Mouse (Mus musculus): ENCODE data around the gene 2200002J24Rik. TPM values are rescaled to one million over a fixed set of nuclear protein-coding genes. Genes with fewer than 3 reads are reported as not detected.
"Not testable (repeated sequence)": the region's sequence is repeated elsewhere in the genome, so short reads cannot be mapped to it uniquely, and the experiment has no call there.

Gene 2200002J24Rik
- polyA plus RNA-seq, 1 experiment from 2014 or later, result 0.75 TPM

GRCm38 (mm10) chr7:30743617-30744016, 44.9 kb downstream of the 2200002J24Rik start, which contains the start of gene Gapdhs:
TSS of gene Gapdhs (minus strand) at chr7:30743681.
- not testable (repeated sequence) for H3K9me3 ChIP-seq (ENCODE audit: control insufficient read depth, low read length); H3K36me3 ChIP-seq (ENCODE audit: control insufficient read depth, insufficient read depth, low read length); H3K9ac ChIP-seq (ENCODE audit: low read length); H3K4me3 ChIP-seq (ENCODE audit: low read length); H3K4me1 ChIP-seq (replicated peaks; ENCODE audit: control insufficient read depth, insufficient read depth, low read length); H3K4me2 ChIP-seq (ENCODE audit: low read depth, low read length); H3K27me3 ChIP-seq (ENCODE audit: control insufficient read depth, insufficient read depth, low read depth, low read length)
- peak within 1 kb of the TSS; percentile 55; the same call in 1 of the 2 replicates for H3K27ac ChIP-seq (ENCODE audit: low read length)
- no CpG with 5 or more reads among the region's 4 CpGs for WGBS
- ATAC-seq (ENCODE audit: low read depth), result peak; percentile 23; the same call in 1 of the 2 replicates

GRCm38 (mm10) chr7:30744022-30744598, 45.4 kb downstream of the 2200002J24Rik start:
- H3K27me3 ChIP-seq (ENCODE audit: control insufficient read depth, insufficient read depth, low read depth, low read length), result no peaks in the 10 kb centered on the region
- 0 out of 2 replicates have a peak, but pooled peaks cover 2% of the 10 kb centered on the region for H3K36me3 ChIP-seq (ENCODE audit: control insufficient read depth, insufficient read depth, low read length)
- no peak overlapping the region for H3K4me2 ChIP-seq (ENCODE audit: low read depth, low read length)
- no peak overlapping the region for H3K9ac ChIP-seq (ENCODE audit: low read length)
- H3K4me1 ChIP-seq (replicated peaks; ENCODE audit: control insufficient read depth, insufficient read depth, low read length), result 0 out of 2 replicates have a peak, but pooled peaks cover 4% of the 10 kb centered on the region
- peak overlapping the region; percentile 55; the same call in 1 of the 2 replicates for H3K27ac ChIP-seq (ENCODE audit: low read length)
- H3K9me3 ChIP-seq (ENCODE audit: control insufficient read depth, low read length), result 0 out of 2 replicates have a peak, but pooled peaks cover 2% of the 10 kb centered on the region
- peak; percentile 81 for ATAC-seq (ENCODE audit: low read depth)
- H3K4me3 ChIP-seq (ENCODE audit: low read length), result no peak overlapping the region
- WGBS, result 15% methylated on average over 4 of the region's 4 CpGs

GRCm38 (mm10) chr7:30747525-30748204, 48.9 kb downstream of the 2200002J24Rik start:
- H3K27ac ChIP-seq (ENCODE audit: low read length), result no peak overlapping the region
- H3K4me3 ChIP-seq (ENCODE audit: low read length), result no peak overlapping the region
- no peak overlapping the region for H3K9ac ChIP-seq (ENCODE audit: low read length)
- WGBS, result 81% methylated on average over 7 of the region's 7 CpGs
- H3K4me2 ChIP-seq (ENCODE audit: low read depth, low read length), result no peak overlapping the region
- 0 out of 2 replicates have a peak, but pooled peaks cover 4% of the 10 kb centered on the region for H3K4me1 ChIP-seq (replicated peaks; ENCODE audit: control insufficient read depth, insufficient read depth, low read length)
- no peaks in the 10 kb centered on the region for H3K9me3 ChIP-seq (ENCODE audit: control insufficient read depth, low read length)
- H3K36me3 ChIP-seq (ENCODE audit: control insufficient read depth, insufficient read depth, low read length), result no peaks in the 10 kb centered on the region
- no peaks in the 10 kb centered on the region for H3K27me3 ChIP-seq (ENCODE audit: control insufficient read depth, insufficient read depth, low read depth, low read length)
- no peak for ATAC-seq (ENCODE audit: low read depth)

Other genes starting within 250 kb of the 2200002J24Rik start
- not detected in 2 replicates for gene Kirrel2, start 241.2 kb upstream of the 2200002J24Rik start, polyA plus RNA-seq (2015; fragmentation: Nextera tagmentation; extraction: Ambion mirVana)
- not detected in 2 replicates for gene Nphs1, start 240.6 kb upstream of the 2200002J24Rik start, polyA plus RNA-seq (2015; fragmentation: Nextera tagmentation; extraction: Ambion mirVana)
- 0.41 and 2.4 TPM in 2 replicates for gene Prodh2, start 205.3 kb upstream of the 2200002J24Rik start, polyA plus RNA-seq (2015; fragmentation: Nextera tagmentation; extraction: Ambion mirVana)
- gene Arhgap33, start 163.9 kb upstream of the 2200002J24Rik start, polyA plus RNA-seq (2015; fragmentation: Nextera tagmentation; extraction: Ambion mirVana), result 7.6 and 7.8 TPM in 2 replicates
- gene Hspb6, start 146.7 kb upstream of the 2200002J24Rik start, polyA plus RNA-seq (2015; fragmentation: Nextera tagmentation; extraction: Ambion mirVana), result 32.0 and 34.0 TPM in 2 replicates
- gene Proser3, start 146.6 kb upstream of the 2200002J24Rik start, polyA plus RNA-seq (2015; fragmentation: Nextera tagmentation; extraction: Ambion mirVana), result 12.9 and 14.9 TPM in 2 replicates
- 38.1 and 46.1 TPM in 2 replicates for gene Lin37, start 139.1 kb upstream of the 2200002J24Rik start, polyA plus RNA-seq (2015; fragmentation: Nextera tagmentation; extraction: Ambion mirVana)
- 95.5 and 96.3 TPM in 2 replicates for gene U2af1l4, start 135.6 kb upstream of the 2200002J24Rik start, polyA plus RNA-seq (2015; fragmentation: Nextera tagmentation; extraction: Ambion mirVana)
- gene Gm49396, start 135.6 kb upstream of the 2200002J24Rik start, polyA plus RNA-seq (2015; fragmentation: Nextera tagmentation; extraction: Ambion mirVana), result 14.3 and 18.2 TPM in 2 replicates
- 144 and 146 TPM in 2 replicates for gene Psenen, start 135.3 kb upstream of the 2200002J24Rik start, polyA plus RNA-seq (2015; fragmentation: Nextera tagmentation; extraction: Ambion mirVana)
- 4.2 and 6.4 TPM in 2 replicates for gene Igflr1, start 133.5 kb upstream of the 2200002J24Rik start, polyA plus RNA-seq (2015; fragmentation: Nextera tagmentation; extraction: Ambion mirVana)
- gene Kmt2b, start 110.2 kb upstream of the 2200002J24Rik start, polyA plus RNA-seq (2015; fragmentation: Nextera tagmentation; extraction: Ambion mirVana), result 8.7 and 10.0 TPM in 2 replicates
- gene Zbtb32, start 100.0 kb upstream of the 2200002J24Rik start, polyA plus RNA-seq (2015; fragmentation: Nextera tagmentation; extraction: Ambion mirVana), result 4.5 and 4.6 TPM in 2 replicates
- gene Upk1a, start 86.1 kb upstream of the 2200002J24Rik start, polyA plus RNA-seq (2015; fragmentation: Nextera tagmentation; extraction: Ambion mirVana), result 1.8 and 1.9 TPM in 2 replicates
- 902 and 945 TPM in 2 replicates for gene Cox6b1, start 72.8 kb upstream of the 2200002J24Rik start, polyA plus RNA-seq (2015; fragmentation: Nextera tagmentation; extraction: Ambion mirVana)
- not detected in 2 replicates for gene Etv2, start 63.1 kb upstream of the 2200002J24Rik start, polyA plus RNA-seq (2015; fragmentation: Nextera tagmentation; extraction: Ambion mirVana)
- gene Rbm42, start 48.6 kb upstream of the 2200002J24Rik start, polyA plus RNA-seq (2015; fragmentation: Nextera tagmentation; extraction: Ambion mirVana), result 106 and 110 TPM in 2 replicates
- gene Haus5, start 33.9 kb upstream of the 2200002J24Rik start, polyA plus RNA-seq (2015; fragmentation: Nextera tagmentation; extraction: Ambion mirVana), result 49.6 and 58.2 TPM in 2 replicates
- not detected in 2 replicates for gene Pmis2, start 27.3 kb upstream of the 2200002J24Rik start, polyA plus RNA-seq (2015; fragmentation: Nextera tagmentation; extraction: Ambion mirVana)
- 0.10 and 0.26 TPM in 2 replicates for gene Atp4a, start 13.3 kb downstream of the 2200002J24Rik start, polyA plus RNA-seq (2015; fragmentation: Nextera tagmentation; extraction: Ambion mirVana)
- 148 and 160 TPM in 2 replicates for gene Tmem147, start 30.6 kb downstream of the 2200002J24Rik start, polyA plus RNA-seq (2015; fragmentation: Nextera tagmentation; extraction: Ambion mirVana)
- 0.45 and 0.58 TPM in 2 replicates for gene Gapdhs, start 44.8 kb downstream of the 2200002J24Rik start, polyA plus RNA-seq (2015; fragmentation: Nextera tagmentation; extraction: Ambion mirVana)
- 1.5 and 2.6 TPM in 2 replicates for gene Sbsn, start 52.5 kb downstream of the 2200002J24Rik start, polyA plus RNA-seq (2015; fragmentation: Nextera tagmentation; extraction: Ambion mirVana)
- gene Dmkn, start 64.8 kb downstream of the 2200002J24Rik start, polyA plus RNA-seq (2015; fragmentation: Nextera tagmentation; extraction: Ambion mirVana), result 12.6 and 21.0 TPM in 2 replicates
- gene Krtdap, start 89.0 kb downstream of the 2200002J24Rik start, polyA plus RNA-seq (2015; fragmentation: Nextera tagmentation; extraction: Ambion mirVana), result 3.7 and 18.1 TPM in 2 replicates
- 0.35 and 0.67 TPM in 2 replicates for gene Ffar2, start 124.8 kb downstream of the 2200002J24Rik start, polyA plus RNA-seq (2015; fragmentation: Nextera tagmentation; extraction: Ambion mirVana)
- gene Ffar3, start 157.3 kb downstream of the 2200002J24Rik start, polyA plus RNA-seq (2015; fragmentation: Nextera tagmentation; extraction: Ambion mirVana), result not detected in 2 replicates
- gene Ffar1, start 162.6 kb downstream of the 2200002J24Rik start, polyA plus RNA-seq (2015; fragmentation: Nextera tagmentation; extraction: Ambion mirVana), result not detected in 2 replicates
- 0.15 and 0.16 TPM in 2 replicates for gene Cd22, start 181.4 kb downstream of the 2200002J24Rik start, polyA plus RNA-seq (2015; fragmentation: Nextera tagmentation; extraction: Ambion mirVana)
- 0.23 and 0.28 TPM in 2 replicates for gene Mag, start 215.9 kb downstream of the 2200002J24Rik start, polyA plus RNA-seq (2015; fragmentation: Nextera tagmentation; extraction: Ambion mirVana)
- not detected in 2 replicates for gene Hamp2, start 225.8 kb downstream of the 2200002J24Rik start, polyA plus RNA-seq (2015; fragmentation: Nextera tagmentation; extraction: Ambion mirVana)
- gene Hamp, start 245.1 kb downstream of the 2200002J24Rik start, polyA plus RNA-seq (2015; fragmentation: Nextera tagmentation; extraction: Ambion mirVana), result not detected in 2 replicates